Mouse (Mus musculus) lung, postnatal 0 days (tissue): ENCODE measurements at regions not wholly inside any gene's neighbourhood (a gene's known extent, or its start where the extent isn't known, plus 50 kb on each side); places are given as distances from the start of the nearest gene placed in this dataset.

Experiments used
- CTCF ChIP-seq: IDR thresholded peaks from 2 replicates; pipeline ENCODE4 v1.5.1; 2016; ENCODE audit warnings: antibody characterized with exemption, mild to moderate bottlenecking
- EP300 ChIP-seq: IDR thresholded peaks from 2 replicates; pipeline ENCODE4 v1.6.1; 2016; ENCODE audit warnings: antibody characterized with exemption, mild to moderate bottlenecking, control low read depth

- TF ChIP-seq CTCF (no peak), EP300 (no peak)
These were observed 143.2 kb downstream of the Bmp7 start for GRCm38 (mm10) chr2:172796955-172797354.
